Mouse (Mus musculus) olfactory bulb, adult 2 months (tissue): ENCODE data around the gene Srsf12.

Source experiments
- CTCF ChIP-seq: fragments of 200-500 bp; IDR thresholded peaks from 2 replicates; pipeline ENCODE4 v1.5.1; 2012; ENCODE audit warnings: low read depth, mild to moderate bottlenecking, low read length, moderate library complexity; ENCODE audit not compliant: insufficient read depth
- POLR2A ChIP-seq: fragments of 200-500 bp; IDR thresholded peaks from 2 replicates; pipeline ENCODE4 v1.6.1; 2012; ENCODE audit warnings: mild to moderate bottlenecking, low read depth, low read length, moderate library complexity; ENCODE audit not compliant: insufficient read depth

GRCm38 (mm10) chr4:33224003-33224675, 15.3 kb downstream of the Srsf12 start:
- TF ChIP-seq CTCF: no peak
- TF ChIP-seq POLR2A: no peak
